Mouse (Mus musculus) testis, adult 2 months (tissue): ENCODE measurements around the gene Srprb. TPM values are rescaled to one million over a fixed set of nuclear protein-coding genes. Genes with fewer than 3 reads are reported as not detected.
A peak's percentile ranks its signal among the peaks of the same experiment; 100 is the strongest.

Experiments
- H3K27ac ChIP-seq: fragments of 200-500 bp; 2 replicates; pipeline ENCODE4 v1.5.1; 2012; ENCODE audit warnings: low read depth, low read length; ENCODE audit not compliant: control insufficient read depth, insufficient read depth
- H3K27me3 ChIP-seq: fragments of 200-500 bp; 2 replicates; pipeline ENCODE4 v1.6.1; 2012; ENCODE audit warnings: mild to moderate bottlenecking, low read length, moderate library complexity; ENCODE audit not compliant: control insufficient read depth, insufficient read depth
- H3K36me3 ChIP-seq: fragments of 200-500 bp; 2 replicates; pipeline ENCODE4 v1.6.1; 2012; ENCODE audit warnings: mild to moderate bottlenecking, low read length; ENCODE audit not compliant: control insufficient read depth, insufficient read depth
- H3K4me1 ChIP-seq: fragments of 200-500 bp; 2 replicates; pipeline ENCODE4 v1.6.1; 2012; ENCODE audit warnings: low read length; ENCODE audit not compliant: control insufficient read depth, insufficient read depth
- H3K4me3 ChIP-seq: fragments of 200-500 bp; 2 replicates; pipeline ENCODE4 v1.5.1; 2012; ENCODE audit warnings: low read depth, mild to moderate bottlenecking, low read length, moderate library complexity, mixed read lengths; ENCODE audit not compliant: control insufficient read depth
- CTCF ChIP-seq: fragments of 200-500 bp; IDR thresholded peaks from 2 replicates; pipeline ENCODE4 v1.5.1; 2012; ENCODE audit warnings: low read depth, mild to moderate bottlenecking, inconsistent platforms, low read length, moderate library complexity; ENCODE audit not compliant: control insufficient read depth, insufficient read depth, insufficient replicate concordance
- POLR2A ChIP-seq: fragments of 200-500 bp; IDR thresholded peaks from 2 replicates; pipeline ENCODE4 v1.6.1; 2012; ENCODE audit warnings: low read depth, mild to moderate bottlenecking, inconsistent platforms, low read length, moderate library complexity; ENCODE audit not compliant: control insufficient read depth
- polyA plus RNA-seq: library from polyadenylated mRNA; depleted of rRNA; stranded (reverse); fragments of >200 nt; gene quantifications from 2 replicates; pipeline ENCODE4 v1.2.3, GENCODE M21; 2012

The Srprb gene
- polyA plus RNA-seq, 1 experiment, result 42.6 TPM

GRCm38 (mm10) chr9:103208802-103209423 is 7.0 kb upstream of the Srprb start:
- no peak overlapping the region for H3K27ac ChIP-seq
- TF ChIP-seq POLR2A (no peak), CTCF (no peak)
- no peaks in the 10 kb centered on the region for H3K36me3 ChIP-seq
- no peaks in the 10 kb centered on the region; the same call in 1 of the 2 replicates for H3K4me1 ChIP-seq
- H3K4me3 ChIP-seq, result no peak overlapping the region
- no peaks in the 10 kb centered on the region for H3K27me3 ChIP-seq

GRCm38 (mm10) chr9:103207846-103208245 is 5.9 kb upstream of the Srprb start:
- TF ChIP-seq CTCF (peak; percentile 97), POLR2A (no peak)
- peak overlapping the region; percentile 58; the same call in 1 of the 2 replicates for H3K4me3 ChIP-seq
- no peaks in the 10 kb centered on the region for H3K4me1 ChIP-seq
- H3K27me3 ChIP-seq, result no peaks in the 10 kb centered on the region
- no peaks in the 10 kb centered on the region for H3K36me3 ChIP-seq
- H3K27ac ChIP-seq, result no peak overlapping the region

- H3K36me3 ChIP-seq, result no peaks in the 10 kb centered on the region
- H3K27ac ChIP-seq, result no peak overlapping the region
- no peak overlapping the region for H3K4me3 ChIP-seq
- no peak for TF ChIP-seq CTCF
- TF ChIP-seq POLR2A, result no peak
- no peaks in the 10 kb centered on the region for H3K27me3 ChIP-seq
- no peaks in the 10 kb centered on the region for H3K4me1 ChIP-seq
These were observed 3.8 kb upstream of the Srprb start for GRCm38 (mm10) chr9:103205786-103206185.

GRCm38 (mm10) chr9:103188416-103188815 is 13.5 kb downstream of the Srprb start:
- Histone ChIP-seq H3K27ac (no peak overlapping the region), H3K36me3 (peaks cover 1% of the 10 kb centered on the region; the same call in 1 of the 2 replicates)

GRCm38 (mm10) chr9:103186747-103187146 is 15.2 kb downstream of the Srprb start:
- TF ChIP-seq CTCF, result no peak
- TF ChIP-seq POLR2A, result no peak
- Histone ChIP-seq H3K27me3 (no peaks in the 10 kb centered on the region), H3K27ac (no peak overlapping the region), H3K4me1 (no peaks in the 10 kb centered on the region; the same call in 1 of the 2 replicates), H3K4me3 (no peak overlapping the region), H3K36me3 (peaks cover 1% of the 10 kb centered on the region; the same call in 1 of the 2 replicates)

More at GRCm38 (mm10) chr9:103188416-103188815, 13.5 kb downstream of the Srprb start:
- Histone ChIP-seq H3K27me3 (no peaks in the 10 kb centered on the region), H3K4me1 (no peaks in the 10 kb centered on the region), H3K4me3 (no peak overlapping the region)
- no peak for TF ChIP-seq CTCF
- TF ChIP-seq POLR2A, result no peak

- Histone ChIP-seq H3K36me3 (no peaks in the 10 kb centered on the region), H3K4me1 (no peaks in the 10 kb centered on the region; the same call in none of the 2 replicates), H3K27me3 (no peaks in the 10 kb centered on the region), H3K4me3 (no peak overlapping the region), H3K27ac (no peak overlapping the region)
- TF ChIP-seq POLR2A (no peak), CTCF (no peak)
These were observed 16.0 kb downstream of the Srprb start for GRCm38 (mm10) chr9:103185946-103186345.

- H3K27me3 ChIP-seq, result no peaks in the 10 kb centered on the region
- peaks cover 7% of the 10 kb centered on the region for H3K4me1 ChIP-seq
- no peak overlapping the region; the same call in 1 of the 2 replicates for H3K4me3 ChIP-seq
- no peak for TF ChIP-seq POLR2A
- no peak for TF ChIP-seq CTCF
- no peak overlapping the region for H3K27ac ChIP-seq
- H3K36me3 ChIP-seq, result no peaks in the 10 kb centered on the region
These were observed 17.1 kb downstream of the Srprb start for GRCm38 (mm10) chr9:103184855-103185254.
